ENCODE assay signal across 8 mouse cellular contexts in genomic region chr15:8442761-8443160, GRCm38 (mm10). TPM values are rescaled to one million over a fixed set of nuclear protein-coding genes. Genes with fewer than 3 reads are reported as not detected.
A peak's percentile ranks its signal among the peaks of the same experiment; 100 is the strongest.
DNase-seq lines count a peak whose midpoint lies in the region; ATAC-seq and TF ChIP-seq lines count a peak whose summit lies in the region.

No protein-coding gene starts in this region.

- peak overlapping the region; percentile 100; the same call in 1 of the 2 replicates for H3K27ac ChIP-seq in lung, embryonic 14.5 days (ENCODE audit: low read depth)
- H3K27ac ChIP-seq in heart, postnatal 0 days (ENCODE audit: low read depth): peak overlapping the region; percentile 99

- intact Hi-C loops in gastrocnemius, postnatal 36 days (cut with DNase I): no loop called here

- WGBS in lung, embryonic 14.5 days: under 1% methylated on average over 6 of the region's 6 CpGs
- under 1% methylated on average over 6 of the region's 6 CpGs for WGBS in heart, postnatal 0 days

- no peaks in the 10 kb centered on the region for H3K9me3 ChIP-seq in lung, embryonic 14.5 days (ENCODE audit: low read depth, low read length)
- H3K9me3 ChIP-seq in heart, postnatal 0 days (replicated peaks; ENCODE audit: control insufficient read depth, low read length): no peaks in the 10 kb centered on the region

- H3K36me3 ChIP-seq in lung, embryonic 14.5 days (ENCODE audit: insufficient read depth): no peaks in the 10 kb centered on the region
- H3K36me3 ChIP-seq in heart, postnatal 0 days (replicated peaks; ENCODE audit: control insufficient read depth, insufficient read depth, low read length): no peaks in the 10 kb centered on the region

- no peak for TF ChIP-seq EP300 in heart, postnatal 0 days (IDR thresholded peaks at IDR 0.05; ENCODE audit: low read depth)

- ATAC-seq in lung, embryonic 14.5 days (ENCODE audit: insufficient read depth): no peak
- no peak for ATAC-seq in heart, postnatal 0 days (ENCODE audit: insufficient read depth, low read depth)
- ATAC-seq in megakaryocyte progenitor cell, adult 5-6 weeks (replicated peaks; ENCODE audit: poor library complexity): peak; percentile 21

- H3K4me3 ChIP-seq in lung, embryonic 14.5 days (ENCODE audit: low read depth, low read length): peak overlapping the region; percentile 92
- H3K4me3 ChIP-seq in heart, postnatal 0 days (ENCODE audit: low read depth, low read length): peak overlapping the region; percentile 92

- peak overlapping the region; percentile 88 for H3K4me2 ChIP-seq in lung, embryonic 14.5 days
- peak overlapping the region; percentile 94 for H3K4me2 ChIP-seq in heart, postnatal 0 days (ENCODE audit: low read depth, low read length)

- TF ChIP-seq CTCF in lung, embryonic 14.5 days (IDR thresholded peaks at IDR 0.05; ENCODE audit: low read depth): no peak
- no peak for TF ChIP-seq CTCF in heart, postnatal 0 days (IDR thresholded peaks at IDR 0.05; ENCODE audit: low read depth)

- no peaks in the 10 kb centered on the region for H3K27me3 ChIP-seq in lung, embryonic 14.5 days (ENCODE audit: insufficient read depth, low read length)
- no peaks in the 10 kb centered on the region for H3K27me3 ChIP-seq in heart, postnatal 0 days (ENCODE audit: control insufficient read depth, insufficient read depth, low read length)

- peak overlapping the region; percentile 99 for H3K9ac ChIP-seq in lung, embryonic 14.5 days
- H3K9ac ChIP-seq in heart, postnatal 0 days (replicated peaks; ENCODE audit: low read depth, low read length): peak overlapping the region; percentile 98

- H3K4me1 ChIP-seq in lung, embryonic 14.5 days (ENCODE audit: insufficient read depth): no peaks in the 10 kb centered on the region; the same call in 1 of the 2 replicates
- H3K4me1 ChIP-seq in heart, postnatal 0 days (ENCODE audit: control insufficient read depth, insufficient read depth): peaks cover 9% of the 10 kb centered on the region; the same call in 1 of the 2 replicates

- peak; percentile 33 for DNase-seq in lung, embryonic 14.5 days
- DNase-seq in lung, postnatal 10 days: no peak
- DNase-seq in c-Kit-positive CD71-positive TER-119-positive erythroid progenitor cells, embryonic 14.5 days (ENCODE audit: low spot score): peak; percentile 74
- DNase-seq in heart, postnatal 0 days (ENCODE audit: low spot score): no peak
- DNase-seq in gastrocnemius, postnatal 36 days: no peak
- DNase-seq in urinary bladder, postnatal 10 days (ENCODE audit: low spot score): no peak
- no peak for DNase-seq in adrenal gland, adult 2 months

RNA-seq across cellular contexts. Expression of gene Nipbl, which starts 1.5 kb away (rescaled TPM):
- 22.8 and 23.3 TPM in 2 replicates for polyA plus RNA-seq in lung, embryonic 14.5 days (2014; fragmentation: Nextera tagmentation; extraction: Ambion mirVana)
- total RNA-seq in heart, postnatal 0 days (2014; rRNA removed; ENCODE audit: low replicate concordance): 10.3 and 12.2 TPM in 2 replicates
- polyA plus RNA-seq in heart, postnatal 0 days (2015; fragmentation: Nextera tagmentation; extraction: Ambion mirVana): 8.2 TPM in 2 replicates
- 62.0 and 68.8 TPM in 2 replicates for total RNA-seq in megakaryocyte progenitor cell, adult 5-6 weeks (2015)
- 33.6 and 44.6 TPM in 2 replicates for total RNA-seq in megakaryocyte progenitor cell, adult 5-6 weeks (2017)
- total RNA-seq in gastrocnemius, postnatal 36 days (2021): 10 to 100 TPM; 17.5 to 20.8 TPM
- total RNA-seq in adrenal gland, adult 2 months (2021): 10 to 100 TPM; 35.8 to 50.4 TPM
- polyA plus RNA-seq in adrenal gland, adult 2 months (2012; rRNA removed): 1.7 and 1.9 TPM in 2 replicates

Comparison
In these comparisons a context has a peak if more than half of its experiments do, and no peak if none do; other contexts are left out.
1. DNase-seq: peak in lung, embryonic 14.5 days (single experiment) and c-Kit-positive CD71-positive TER-119-positive erythroid progenitor cells, embryonic 14.5 days (single experiment); none in lung, postnatal 10 days (single experiment), heart, postnatal 0 days (single experiment), gastrocnemius, postnatal 36 days (0 of 2), urinary bladder, postnatal 10 days (single experiment) and adrenal gland, adult 2 months (single experiment).